Mouse (Mus musculus): ENCODE measurements at regions not wholly inside any gene's neighbourhood (a gene's known extent, or its start where the extent isn't known, plus 50 kb on each side); places are given as distances from the start of the nearest gene placed in this dataset.

DNA sequence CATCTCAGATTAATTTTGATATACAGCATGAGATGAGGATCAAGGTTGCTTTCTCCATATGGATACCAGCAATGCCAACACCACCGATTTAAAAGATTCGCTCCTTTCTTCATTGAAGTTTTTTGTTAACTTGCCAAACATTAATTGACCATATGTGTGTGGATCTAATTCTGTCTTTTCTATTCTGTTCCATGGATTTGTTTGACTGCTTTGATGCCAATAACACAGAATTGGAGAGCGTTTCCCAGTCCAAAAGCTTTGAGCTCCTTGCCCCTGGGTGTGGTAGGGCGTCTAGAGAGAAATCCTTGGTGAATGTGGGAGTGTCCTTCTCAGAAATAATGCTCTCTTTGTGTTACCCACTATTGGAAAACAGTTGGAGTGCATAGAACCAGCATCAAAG lies 254.3 kb downstream of the Samd5 start:
- H3K4me3 ChIP-seq, result no peak overlapping the region
- no peak overlapping the region for H3K4me2 ChIP-seq (ENCODE audit: low read depth)
- H3K36me3 ChIP-seq (ENCODE audit: control insufficient read depth, insufficient read depth), result no peaks in the 10 kb centered on the region
- TF ChIP-seq SRF (IDR thresholded peaks at IDR 0.05; ENCODE audit: control insufficient read depth, insufficient read length, low read depth) (no peak), MYOD1 (IDR thresholded peaks at IDR 0.05; ENCODE audit: control insufficient read depth in 1 of 3, insufficient read length in 2 of 3, low read depth in 2 of 3) (no peak), POLR2A (IDR thresholded peaks at IDR 0.05; ENCODE audit: insufficient read length, low read depth) (no peak)
- H3ac ChIP-seq (ENCODE audit: control insufficient read depth, insufficient read length), result no peak overlapping the region
- H3K79me2 ChIP-seq (ENCODE audit: control insufficient read depth, insufficient read depth), result no peaks in the 10 kb centered on the region
- H3K27me3 ChIP-seq (ENCODE audit: control insufficient read depth, insufficient read depth, insufficient read length), result no peaks in the 10 kb centered on the region

DNA sequence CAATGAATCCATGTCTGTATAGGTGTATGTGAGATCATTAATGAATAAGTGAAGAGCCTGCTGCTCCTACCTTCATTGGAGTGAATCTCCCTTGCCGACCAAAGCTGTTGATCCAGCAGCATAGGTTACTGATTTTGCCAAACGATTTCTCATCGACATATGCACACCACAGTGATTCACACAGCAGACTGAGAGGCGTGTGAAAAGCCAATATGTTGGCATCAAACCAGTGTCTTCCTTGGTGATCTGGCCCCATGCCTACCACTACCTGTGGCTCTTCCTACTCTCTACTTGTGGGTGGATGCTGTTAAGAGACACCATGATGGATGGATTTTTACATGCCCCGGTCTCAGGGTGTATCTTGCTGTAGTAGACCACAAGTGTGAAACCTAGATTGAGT lies 258.3 kb downstream of the Samd5 start:
- Histone ChIP-seq H3K27me3 (ENCODE audit: control insufficient read depth, insufficient read depth, insufficient read length) (no peaks in the 10 kb centered on the region), H3K4me3 (no peak overlapping the region), H3ac (ENCODE audit: control insufficient read depth, insufficient read length) (no peak overlapping the region), H3K4me2 (ENCODE audit: low read depth) (no peak overlapping the region), H3K36me3 (ENCODE audit: control insufficient read depth, insufficient read depth) (no peaks in the 10 kb centered on the region), H3K79me2 (ENCODE audit: control insufficient read depth, insufficient read depth) (no peaks in the 10 kb centered on the region)
- TF ChIP-seq REST (IDR thresholded peaks at IDR 0.05; ENCODE audit: insufficient read depth, insufficient read length), result no peak
- no peak for TF ChIP-seq MAX (IDR thresholded peaks at IDR 0.05; ENCODE audit: low read depth)

GRCm38 (mm10) chr10:9406101-9406500 lies 268.9 kb downstream of the Samd5 start:
- H3K36me3 ChIP-seq (ENCODE audit: control insufficient read depth, insufficient read depth), result no peaks in the 10 kb centered on the region
- no peak overlapping the region for H3K4me3 ChIP-seq
- H3K4me2 ChIP-seq (ENCODE audit: low read depth), result no peak overlapping the region
- H3K79me2 ChIP-seq (ENCODE audit: control insufficient read depth, insufficient read depth), result no peaks in the 10 kb centered on the region
- H3ac ChIP-seq (ENCODE audit: control insufficient read depth, insufficient read length), result no peak overlapping the region
- no peaks in the 10 kb centered on the region for H3K27me3 ChIP-seq (ENCODE audit: control insufficient read depth, insufficient read depth, insufficient read length)
- TF ChIP-seq E2F4 (IDR thresholded peaks at IDR 0.05; ENCODE audit: insufficient read depth) (no peak), POLR2AphosphoS2 (IDR thresholded peaks at IDR 0.05; ENCODE audit: insufficient read length, low read depth) (no peak), MYOG (IDR thresholded peaks at IDR 0.05; ENCODE audit: control insufficient read depth in 1 of 3, insufficient read depth in 1 of 3, insufficient read length in 2 of 3, low read depth in 2 of 3) (no peak), CEBPB (IDR thresholded peaks at IDR 0.05; ENCODE audit: insufficient read depth, poor library complexity, severe bottlenecking) (no peak), SRF (IDR thresholded peaks at IDR 0.05; ENCODE audit: control insufficient read depth, insufficient read length, low read depth) (no peak), TCF12 (IDR thresholded peaks at IDR 0.05; ENCODE audit: insufficient read depth, poor library complexity, severe bottlenecking) (no peak), REST (IDR thresholded peaks at IDR 0.05; ENCODE audit: insufficient read depth, insufficient read length) (no peak)

DNA sequence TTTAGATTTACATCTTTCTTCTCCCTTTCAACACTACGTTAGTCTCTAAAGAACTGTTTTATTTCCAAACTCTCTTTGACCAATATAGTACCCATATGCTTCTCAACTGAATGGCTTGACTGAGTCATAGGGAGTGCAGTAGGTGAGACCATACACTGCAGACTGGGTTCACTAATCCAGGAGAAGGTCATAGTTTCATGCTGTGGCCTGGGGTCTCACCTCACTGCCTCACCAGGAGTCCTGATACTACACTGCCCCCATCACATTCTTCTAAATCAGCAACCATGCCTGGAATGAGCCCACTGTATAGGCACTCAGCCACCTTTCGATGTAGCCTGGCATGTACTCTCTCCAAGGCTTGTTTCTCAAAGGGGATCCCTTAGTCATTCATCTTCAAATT lies 269.6 kb downstream of the Samd5 start:
- TF ChIP-seq CEBPB (IDR thresholded peaks at IDR 0.05; ENCODE audit: insufficient read depth, poor library complexity, severe bottlenecking), result no peak
- TF ChIP-seq POLR2AphosphoS2 (IDR thresholded peaks at IDR 0.05; ENCODE audit: insufficient read length, low read depth), result no peak
- TF ChIP-seq TCF12 (IDR thresholded peaks at IDR 0.05; ENCODE audit: insufficient read depth, poor library complexity, severe bottlenecking), result no peak
- TF ChIP-seq POLR2A (IDR thresholded peaks at IDR 0.05; ENCODE audit: insufficient read length, low read depth), result no peak
- TF ChIP-seq TCF3 (IDR thresholded peaks at IDR 0.05; ENCODE audit: insufficient read length, low read depth), result no peak
- TF ChIP-seq E2F4 (IDR thresholded peaks at IDR 0.05; ENCODE audit: insufficient read depth), result no peak
- TF ChIP-seq MAX (IDR thresholded peaks at IDR 0.05; ENCODE audit: low read depth), result no peak
- no peak for TF ChIP-seq MYOD1 (IDR thresholded peaks at IDR 0.05; ENCODE audit: control insufficient read depth in 1 of 3, insufficient read length in 2 of 3, low read depth in 2 of 3)
- no peak for TF ChIP-seq REST (IDR thresholded peaks at IDR 0.05; ENCODE audit: insufficient read depth, insufficient read length)
- no peak for TF ChIP-seq USF1 (IDR thresholded peaks at IDR 0.05; ENCODE audit: low read depth)
- no peak for TF ChIP-seq MYOG (IDR thresholded peaks at IDR 0.05; ENCODE audit: control insufficient read depth in 1 of 3, insufficient read depth in 1 of 3, insufficient read length in 2 of 3, low read depth in 2 of 3)
- no peak for TF ChIP-seq SRF (IDR thresholded peaks at IDR 0.05; ENCODE audit: control insufficient read depth, insufficient read length, low read depth)
- Histone ChIP-seq H3ac (ENCODE audit: control insufficient read depth, insufficient read length) (no peak overlapping the region), H3K4me3 (no peak overlapping the region), H3K4me2 (ENCODE audit: low read depth) (no peak overlapping the region), H3K27me3 (ENCODE audit: control insufficient read depth, insufficient read depth, insufficient read length) (no peaks in the 10 kb centered on the region), H3K79me2 (ENCODE audit: control insufficient read depth, insufficient read depth) (no peaks in the 10 kb centered on the region), H3K36me3 (ENCODE audit: control insufficient read depth, insufficient read depth) (no peaks in the 10 kb centered on the region)

DNA sequence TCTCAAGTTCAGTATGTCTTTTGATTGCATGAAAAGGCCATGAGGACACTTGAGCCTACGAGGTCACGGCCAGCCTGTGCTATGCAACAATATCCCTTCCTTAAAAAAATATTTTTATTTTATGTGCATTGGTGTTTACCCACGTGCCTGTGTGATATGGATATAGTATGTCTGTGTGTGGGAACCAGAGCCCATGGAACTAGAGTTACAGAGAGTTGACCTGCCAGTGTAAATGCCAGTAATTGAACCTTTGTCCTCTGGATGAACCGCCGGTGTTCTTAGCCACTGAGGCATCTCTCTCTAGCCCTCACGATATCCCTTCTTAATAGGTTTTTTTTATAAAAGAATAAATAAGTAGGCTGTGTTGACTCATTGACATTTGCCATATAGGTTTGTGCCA lies 270.0 kb downstream of the Samd5 start:
- Histone ChIP-seq H3K36me3 (ENCODE audit: control insufficient read depth, insufficient read depth) (no peaks in the 10 kb centered on the region), H3ac (ENCODE audit: control insufficient read depth, insufficient read length) (no peak overlapping the region), H3K79me2 (ENCODE audit: control insufficient read depth, insufficient read depth) (no peaks in the 10 kb centered on the region), H3K4me3 (no peak overlapping the region), H3K4me2 (ENCODE audit: low read depth) (no peak overlapping the region), H3K27me3 (ENCODE audit: control insufficient read depth, insufficient read depth, insufficient read length) (no peaks in the 10 kb centered on the region)
- no peak for TF ChIP-seq REST (IDR thresholded peaks at IDR 0.05; ENCODE audit: insufficient read depth, insufficient read length)
- no peak for TF ChIP-seq TCF3 (IDR thresholded peaks at IDR 0.05; ENCODE audit: insufficient read length, low read depth)
- no peak for TF ChIP-seq MAX (IDR thresholded peaks at IDR 0.05; ENCODE audit: low read depth)
- TF ChIP-seq POLR2A (IDR thresholded peaks at IDR 0.05; ENCODE audit: insufficient read length, low read depth), result no peak
- TF ChIP-seq USF1 (IDR thresholded peaks at IDR 0.05; ENCODE audit: low read depth), result no peak
- no peak for TF ChIP-seq MYOD1 (IDR thresholded peaks at IDR 0.05; ENCODE audit: control insufficient read depth in 1 of 3, insufficient read length in 2 of 3, low read depth in 2 of 3)
- no peak for TF ChIP-seq E2F4 (IDR thresholded peaks at IDR 0.05; ENCODE audit: insufficient read depth)
- TF ChIP-seq POLR2AphosphoS2 (IDR thresholded peaks at IDR 0.05; ENCODE audit: insufficient read length, low read depth), result no peak
- no peak for TF ChIP-seq MYOG (IDR thresholded peaks at IDR 0.05; ENCODE audit: control insufficient read depth in 1 of 3, insufficient read depth in 1 of 3, insufficient read length in 2 of 3, low read depth in 2 of 3)
- no peak for TF ChIP-seq TCF12 (IDR thresholded peaks at IDR 0.05; ENCODE audit: insufficient read depth, poor library complexity, severe bottlenecking)
- TF ChIP-seq CEBPB (IDR thresholded peaks at IDR 0.05; ENCODE audit: insufficient read depth, poor library complexity, severe bottlenecking), result no peak
- no peak for TF ChIP-seq SRF (IDR thresholded peaks at IDR 0.05; ENCODE audit: control insufficient read depth, insufficient read length, low read depth)
